Mouse (Mus musculus) heart, adult 8-10 months (tissue): ENCODE data around the gene Hist1h2bl. TPM values are rescaled to one million over a fixed set of nuclear protein-coding genes. Genes with fewer than 3 reads are reported as not detected.
"Not testable (repeated sequence)": the region's sequence is repeated elsewhere in the genome, so short reads cannot be mapped to it uniquely, and the experiment has no call there.

Experiments used
- DNase-seq: peaks from one replicate; pipeline ENCODE4 v3.0.0; 2022; ENCODE audit warnings: low spot score
- total RNA-seq, 4 experiments: library from RNA; stranded (reverse); gene quantifications; 2 replicates each; pipeline ENCODE4 v1.2.4; 2022

Hist1h2bl gene
- total RNA-seq, 4 experiments from 2014 or later, result 5.4 to 11.8 (median 8.0) TPM

DNA sequence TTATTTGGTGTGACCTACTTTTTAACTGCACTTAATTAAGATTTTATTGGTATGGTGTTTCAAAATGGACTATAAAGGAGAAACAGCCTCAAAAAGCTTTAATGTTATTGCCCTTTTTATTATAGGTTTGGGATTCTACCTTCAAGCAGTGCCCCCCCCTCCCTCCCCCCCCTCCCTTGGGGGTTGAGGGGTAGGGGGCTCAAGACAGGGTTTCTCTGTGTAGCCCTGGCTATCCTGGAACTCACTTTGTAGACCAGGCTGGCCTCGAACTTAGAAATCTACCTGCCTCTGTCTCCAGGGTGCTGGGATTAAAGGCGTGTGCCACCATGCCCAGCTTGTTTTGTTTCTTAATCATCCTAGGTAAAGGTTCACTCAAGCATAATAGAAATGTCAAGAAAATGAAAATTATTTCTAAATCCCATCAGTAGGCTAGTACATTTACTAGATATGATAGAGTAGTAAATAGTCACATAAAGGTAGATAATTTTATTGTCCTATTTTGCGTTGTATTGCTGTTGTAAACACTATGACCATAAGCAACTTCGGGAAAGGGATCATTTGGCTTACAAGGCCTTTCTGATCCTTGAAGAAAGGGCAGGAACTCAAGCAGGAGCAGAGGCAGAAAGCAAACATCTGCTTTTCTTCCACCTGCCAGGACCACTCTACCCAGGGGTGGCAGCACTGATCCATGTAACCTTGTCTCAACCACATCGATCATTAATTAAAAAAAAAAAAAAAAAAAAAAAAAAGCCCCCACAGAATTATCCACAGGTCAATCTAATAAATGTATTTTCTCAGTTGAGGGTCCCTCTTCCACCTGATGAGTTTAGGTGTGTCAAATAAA lies 7.3 kb upstream of the Hist1h2bl start:
- DNase-seq, result no peak

DNA sequence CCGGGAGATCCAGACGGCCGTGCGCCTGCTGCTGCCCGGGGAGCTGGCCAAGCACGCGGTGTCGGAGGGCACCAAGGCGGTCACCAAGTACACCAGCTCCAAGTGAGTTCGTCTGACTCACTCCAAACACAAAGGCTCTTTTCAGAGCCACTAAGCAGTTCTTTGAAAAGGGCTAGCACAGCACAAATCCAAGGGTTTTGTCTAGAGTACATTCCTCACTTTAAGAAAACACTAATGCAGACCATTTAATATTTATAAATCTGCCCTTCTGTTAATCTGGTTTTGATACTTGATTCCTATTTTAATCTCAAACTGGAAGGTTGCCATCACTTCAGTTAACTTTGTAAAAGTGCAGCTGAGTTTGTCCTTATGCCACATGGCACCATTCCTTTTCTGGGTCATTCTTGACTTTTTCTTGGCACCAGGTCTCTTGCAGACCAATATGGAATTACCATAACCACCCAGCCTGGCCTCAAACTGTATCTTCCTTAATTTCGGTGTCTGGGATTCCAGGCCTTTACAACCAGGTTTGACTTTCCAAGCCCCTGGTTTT lies 6.5 kb upstream of the Hist1h2bl start:
- no peak for DNase-seq

DNA sequence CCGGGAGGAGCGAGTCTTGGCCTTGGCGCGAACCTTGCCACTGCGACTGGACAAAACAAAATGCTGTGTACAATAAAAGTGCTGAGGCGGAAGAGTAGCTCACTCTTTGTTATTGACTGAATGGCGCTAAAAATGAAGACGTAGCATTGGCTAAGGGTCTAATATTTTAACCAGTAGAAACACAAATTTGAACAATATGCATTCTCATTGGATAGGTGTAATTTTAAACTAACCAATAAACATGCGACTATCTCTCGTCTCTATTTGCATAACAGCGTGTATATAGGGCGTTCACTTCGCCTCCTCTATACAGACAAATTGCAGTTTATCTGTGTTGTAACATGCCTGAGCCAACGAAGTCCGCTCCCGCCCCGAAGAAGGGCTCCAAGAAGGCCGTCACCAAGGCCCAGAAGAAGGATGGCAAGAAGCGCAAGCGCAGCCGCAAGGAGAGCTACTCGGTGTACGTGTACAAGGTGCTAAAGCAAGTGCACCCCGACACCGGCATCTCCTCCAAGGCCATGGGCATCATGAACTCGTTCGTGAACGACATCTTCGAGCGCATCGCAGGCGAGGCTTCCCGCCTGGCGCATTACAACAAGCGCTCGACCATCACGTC lies 5.9 kb upstream of the Hist1h2bl start, which contains the start of gene Hist1h2bm:
Gene Hist1h2bm (plus strand): TSS at position 288 of the 616 bp plus-strand sequence.
- DNase-seq, result peak; percentile 91

DNA sequence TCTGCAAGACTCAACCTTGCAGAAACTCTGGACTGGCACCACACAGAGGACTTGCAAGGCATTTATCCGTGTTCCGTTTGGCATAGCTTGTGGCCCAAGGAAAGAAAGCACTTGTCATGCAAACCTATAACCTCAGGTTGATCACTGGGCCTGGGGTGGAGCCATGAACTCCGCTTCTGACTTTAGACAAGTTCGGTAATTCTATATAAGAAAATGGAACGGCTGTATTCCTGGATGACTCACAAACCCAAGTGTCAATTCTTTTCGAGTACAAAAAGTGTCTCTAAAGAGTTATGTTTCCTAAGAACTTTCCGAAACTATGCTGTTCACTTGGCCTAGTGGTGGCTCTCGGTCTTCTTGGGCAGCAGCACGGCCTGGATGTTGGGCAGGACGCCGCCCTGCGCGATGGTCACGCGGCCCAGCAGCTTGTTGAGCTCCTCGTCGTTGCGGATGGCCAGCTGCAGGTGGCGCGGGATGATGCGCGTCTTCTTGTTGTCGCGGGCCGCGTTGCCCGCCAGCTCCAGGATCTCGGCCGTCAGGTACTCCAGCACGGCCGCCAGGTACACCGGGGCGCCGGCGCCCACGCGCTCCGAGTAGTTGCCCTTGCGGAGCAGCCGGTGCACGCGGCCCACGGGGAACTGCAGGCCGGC lies 5.3 kb upstream of the Hist1h2bl start:
- DNase-seq, result not testable (repeated sequence)

DNA sequence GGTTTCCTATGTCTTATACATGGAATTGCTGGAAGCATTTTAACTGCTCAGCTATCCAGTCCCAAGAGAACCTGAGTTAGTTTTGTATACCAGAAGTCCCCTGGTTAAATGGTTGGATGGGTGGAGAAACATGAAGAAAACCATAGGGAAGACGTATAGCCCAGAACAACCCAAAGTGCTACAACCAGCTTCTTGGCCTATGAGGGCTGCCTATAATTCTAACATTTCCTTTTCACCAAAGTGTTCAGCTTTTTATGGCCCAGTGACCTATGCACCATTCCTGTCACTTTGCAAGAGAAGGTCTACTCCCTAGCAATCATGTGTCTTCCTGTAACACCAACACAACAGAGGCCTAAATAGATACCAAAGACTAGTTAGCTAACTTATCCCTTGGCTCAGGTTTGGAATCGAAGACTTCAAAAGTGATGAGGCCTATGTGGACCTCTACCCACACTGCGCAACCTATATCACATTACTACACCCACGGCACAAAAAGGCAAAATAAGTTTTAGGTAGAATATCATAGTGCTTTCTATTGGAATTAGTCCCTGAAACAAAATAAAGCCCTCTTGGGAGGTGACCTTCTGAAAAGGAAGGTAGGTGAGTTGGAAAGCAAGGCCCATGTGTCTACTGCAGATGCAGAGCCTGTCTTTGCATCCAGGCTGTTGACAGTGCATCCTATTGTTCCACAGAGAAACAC lies 2.6 kb upstream of the Hist1h2bl start:
- no peak for DNase-seq

DNA sequence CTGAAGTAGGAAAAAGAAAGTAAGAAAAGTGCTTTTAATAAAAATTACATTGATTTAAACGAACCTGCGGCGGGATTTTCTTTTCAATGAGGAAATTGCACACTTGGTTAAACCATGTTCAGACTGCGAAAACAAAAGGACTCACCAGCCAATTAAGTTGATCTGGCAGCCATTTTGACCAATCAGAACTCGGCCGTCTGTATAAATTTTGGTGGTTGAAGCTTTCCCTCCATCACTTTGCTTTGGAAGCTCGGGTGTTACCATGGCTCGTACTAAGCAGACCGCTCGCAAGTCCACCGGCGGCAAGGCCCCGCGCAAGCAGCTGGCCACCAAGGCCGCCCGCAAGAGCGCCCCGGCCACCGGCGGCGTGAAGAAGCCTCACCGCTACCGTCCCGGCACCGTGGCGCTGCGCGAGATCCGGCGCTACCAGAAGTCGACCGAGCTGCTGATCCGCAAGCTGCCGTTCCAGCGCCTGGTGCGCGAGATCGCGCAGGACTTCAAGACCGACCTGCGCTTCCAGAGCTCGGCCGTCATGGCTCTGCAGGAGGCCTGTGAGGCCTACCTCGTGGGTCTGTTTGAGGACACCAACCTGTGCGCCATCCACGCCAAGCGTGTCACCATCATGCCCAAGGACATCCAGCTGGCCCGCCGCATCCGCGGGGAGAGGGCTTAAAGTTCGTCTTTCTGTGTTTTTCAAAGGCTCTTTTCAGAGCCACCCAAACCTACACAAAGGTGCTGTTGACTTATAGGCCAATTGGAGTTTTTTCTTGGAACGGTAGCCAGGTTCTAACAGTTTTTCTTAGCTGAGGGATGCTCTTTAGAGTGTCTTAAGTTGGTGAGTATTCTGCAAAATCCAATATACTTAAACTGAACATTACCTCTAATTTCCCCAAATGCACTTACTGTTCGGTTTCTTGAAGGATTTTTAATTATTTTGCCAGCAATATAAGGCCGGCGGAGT lies 1.7 kb upstream of the Hist1h2bl start, which contains the start of gene Hist1h3h:
Gene Hist1h3h (plus strand): TSS at position 263 of the 961 bp plus-strand sequence.
- DNase-seq, result peak; percentile 85

DNA sequence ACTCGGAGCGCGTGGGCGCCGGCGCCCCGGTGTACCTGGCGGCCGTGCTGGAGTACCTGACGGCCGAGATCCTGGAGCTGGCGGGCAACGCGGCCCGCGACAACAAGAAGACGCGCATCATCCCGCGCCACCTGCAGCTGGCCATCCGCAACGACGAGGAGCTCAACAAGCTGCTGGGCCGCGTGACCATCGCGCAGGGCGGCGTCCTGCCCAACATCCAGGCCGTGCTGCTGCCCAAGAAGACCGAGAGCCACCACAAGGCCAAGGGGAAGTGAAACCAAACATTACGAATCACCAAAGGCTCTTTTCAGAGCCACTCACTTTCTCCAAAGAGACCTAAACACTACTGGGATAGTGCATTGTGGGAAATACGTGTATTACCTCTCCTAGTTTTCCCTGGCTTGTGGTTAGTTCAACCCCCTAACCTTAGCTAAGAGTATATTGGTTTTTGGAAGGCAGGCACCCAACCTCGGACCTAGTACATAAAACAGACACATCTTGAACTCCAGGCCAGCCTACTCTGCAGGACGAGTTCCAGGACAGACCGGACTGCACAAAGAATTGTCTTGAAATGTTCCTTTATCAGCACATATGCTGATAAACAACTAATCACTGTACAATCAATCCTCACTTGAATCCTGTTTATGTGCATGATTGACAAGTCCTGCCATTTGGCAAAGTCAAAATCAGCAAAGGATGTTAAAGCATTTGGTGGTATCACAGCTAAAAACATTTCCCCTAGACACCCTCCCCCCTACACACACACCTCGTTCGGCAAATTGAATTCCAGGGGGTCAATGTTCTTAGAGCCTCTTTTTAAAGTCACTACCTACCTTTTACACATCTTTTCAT lies 823 bp upstream of the Hist1h2bl start:
- DNase-seq, result peak; percentile 15

DNA sequence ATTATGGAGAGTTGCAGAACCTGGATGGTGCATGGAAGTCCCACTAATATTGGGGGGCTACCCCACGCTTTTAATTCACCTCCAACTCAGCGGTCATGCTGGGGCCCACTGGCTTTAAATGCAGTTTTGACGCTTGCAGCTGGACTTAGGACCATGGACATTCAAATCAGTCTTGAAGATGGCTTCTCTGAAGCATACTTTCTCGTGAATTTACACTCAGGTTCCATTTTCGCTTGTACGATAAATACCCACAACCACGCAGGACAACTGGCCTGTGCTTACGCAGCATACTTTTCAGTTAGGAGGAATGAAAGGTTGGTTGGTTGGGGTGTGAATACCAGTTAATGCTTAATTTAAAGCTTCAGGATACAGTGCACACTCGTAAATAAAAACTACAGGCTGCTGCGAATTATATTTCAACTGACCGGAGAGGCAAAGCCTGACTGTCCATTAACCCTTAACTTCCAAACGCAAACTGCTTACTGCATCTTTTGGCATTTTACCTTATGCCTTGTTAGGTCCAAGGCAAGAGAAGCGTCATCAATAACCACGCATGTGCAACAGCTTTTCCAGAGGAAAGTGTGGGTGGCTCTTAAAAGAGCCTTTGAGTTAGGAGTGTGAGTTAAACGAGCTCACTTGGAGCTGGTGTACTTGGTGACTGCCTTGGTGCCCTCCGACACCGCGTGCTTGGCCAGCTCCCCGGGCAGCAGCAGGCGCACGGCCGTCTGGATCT lies 646 bp downstream of the Hist1h2bl start:
- no peak for DNase-seq

DNA sequence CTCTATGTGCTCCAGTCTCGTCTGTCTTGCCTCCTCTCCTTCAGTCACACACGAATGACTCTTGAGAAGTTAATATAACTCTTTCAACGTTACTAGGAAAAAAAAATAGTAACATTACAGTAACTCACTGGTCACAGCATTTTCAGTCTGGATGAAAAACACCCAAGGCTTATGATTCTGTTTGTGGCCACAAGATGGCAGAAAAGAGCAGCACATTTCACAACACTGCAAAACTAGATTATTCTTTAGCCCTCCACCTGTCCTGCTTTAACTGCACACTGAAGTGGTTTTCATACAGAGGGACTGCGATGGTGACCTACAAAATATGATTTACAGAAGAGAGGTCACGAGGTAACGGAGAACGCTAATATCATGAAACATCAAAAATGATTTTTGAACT lies 1.2 kb downstream of the Hist1h2bl start:
- peak; percentile 65 for DNase-seq

DNA sequence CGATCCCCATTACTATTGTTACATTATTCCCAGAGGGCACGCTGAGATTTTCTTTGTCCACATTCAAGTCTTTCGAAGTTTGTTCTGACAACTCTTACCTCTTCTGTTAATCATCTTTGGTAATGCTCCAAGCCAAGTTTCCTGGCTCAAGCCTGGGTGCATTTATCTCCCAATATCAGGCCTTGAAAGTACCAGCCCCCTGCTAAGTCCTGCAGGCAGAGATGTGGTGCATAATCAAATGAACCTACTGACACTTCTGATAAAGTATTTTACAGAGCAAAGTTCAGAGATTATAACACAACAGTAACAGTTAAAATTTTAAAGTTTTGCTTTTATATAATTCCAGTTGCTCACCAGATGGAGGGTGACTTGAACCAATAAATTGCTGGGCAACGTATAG lies 4.2 kb downstream of the Hist1h2bl start:
- DNase-seq, result no peak

DNA sequence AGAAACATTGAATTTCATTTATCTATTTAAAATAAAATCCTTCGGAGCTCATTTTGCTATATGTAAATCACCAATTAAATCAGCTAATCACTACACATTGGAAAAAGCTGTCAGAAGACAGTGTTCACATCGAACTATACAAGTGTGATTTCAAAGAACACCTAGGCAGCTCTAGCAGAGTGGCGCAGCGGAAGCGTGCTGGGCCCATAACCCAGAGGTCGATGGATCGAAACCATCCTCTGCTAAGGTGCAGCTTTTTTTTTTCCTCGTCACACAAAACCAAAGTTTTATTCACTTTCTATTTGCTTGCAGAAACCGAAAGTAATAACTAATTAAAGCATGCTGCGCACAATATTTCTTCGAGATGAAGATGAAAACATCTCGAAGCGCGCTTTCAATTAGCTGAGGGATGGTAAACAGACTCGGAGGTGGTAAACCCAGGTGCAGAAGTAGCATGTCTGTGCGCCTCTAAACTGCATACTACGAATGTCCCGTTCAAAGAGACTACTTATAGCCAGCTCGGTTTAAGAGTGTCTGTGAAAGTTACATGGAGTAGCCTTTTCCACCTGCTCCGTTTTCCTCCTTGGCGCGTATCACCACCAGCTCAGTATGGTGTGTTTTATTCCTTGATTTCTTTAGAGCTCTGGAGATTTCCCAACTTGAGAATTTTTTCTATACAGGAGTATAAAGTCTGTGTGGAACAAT lies 5.0 kb downstream of the Hist1h2bl start:
- peak; percentile 86 for DNase-seq

DNA sequence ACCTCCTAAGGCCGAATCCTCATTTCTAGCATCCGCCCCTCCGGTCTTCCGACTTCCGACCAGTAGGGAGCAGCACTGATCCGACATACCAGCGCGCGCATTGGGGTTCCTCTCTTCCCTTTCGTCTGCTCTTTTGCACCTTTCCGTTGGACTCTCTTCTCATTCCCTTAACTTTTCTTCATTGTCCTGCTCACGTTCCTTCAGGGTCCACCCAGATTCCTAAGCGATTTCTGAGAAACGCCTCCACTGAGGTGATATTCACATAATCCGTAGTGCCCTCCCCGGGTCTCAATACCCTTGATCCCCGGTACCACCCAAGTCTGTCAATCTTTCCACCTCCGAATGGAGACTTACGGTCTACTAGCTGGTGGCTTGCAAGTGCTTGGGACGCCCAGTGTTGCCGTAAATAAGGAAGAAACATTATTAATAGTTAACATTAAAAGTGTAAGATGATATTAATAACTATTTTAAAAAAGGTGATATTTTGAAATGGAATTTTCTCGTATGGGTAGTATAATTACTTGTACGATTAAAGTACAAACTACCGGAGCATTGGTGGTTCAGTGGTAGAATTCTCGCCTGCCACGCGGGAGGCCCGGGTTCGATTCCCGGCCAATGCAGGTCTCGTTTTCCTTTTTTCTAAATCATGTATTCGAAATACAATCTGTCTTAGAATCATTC lies 5.8 kb downstream of the Hist1h2bl start:
- DNase-seq, result peak; percentile 91

DNA sequence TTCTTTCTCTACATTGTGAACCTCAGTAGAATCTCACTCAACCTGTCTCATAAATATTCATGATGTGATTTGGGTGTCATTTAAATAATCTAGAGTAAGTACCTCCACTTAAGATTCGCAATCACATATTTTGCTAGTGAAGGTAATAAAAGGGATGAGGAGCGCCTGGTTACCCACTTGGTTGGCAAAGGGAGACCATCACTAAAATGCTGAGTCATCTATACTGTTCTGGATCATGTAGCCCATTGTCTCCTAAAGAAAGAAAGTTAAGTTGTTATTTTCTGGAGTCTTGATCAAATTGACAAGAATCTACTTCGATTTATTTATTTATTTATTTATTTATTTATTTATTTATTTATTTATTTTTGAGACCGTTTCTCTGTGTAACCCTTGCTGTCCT lies 9.3 kb downstream of the Hist1h2bl start:
- DNase-seq, result no peak

DNA sequence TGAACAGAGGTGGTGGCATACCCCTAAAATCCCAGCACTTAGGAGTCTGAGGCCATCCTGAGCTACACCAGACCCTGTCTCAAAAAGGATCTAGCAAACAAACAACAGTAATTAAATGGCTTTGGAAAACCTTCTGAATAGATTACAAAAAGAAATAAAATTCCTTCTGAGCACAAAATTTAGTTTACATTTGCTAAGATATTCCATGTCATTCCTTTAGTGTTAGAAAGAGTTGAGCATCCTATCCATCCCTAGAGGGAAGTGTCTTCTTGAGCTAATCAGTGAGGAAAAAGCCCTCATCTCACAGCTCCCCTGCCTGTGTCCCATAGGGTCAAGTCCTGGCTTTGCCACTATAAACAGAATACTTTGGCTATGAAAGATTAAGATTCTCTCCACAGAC lies 18.1 kb downstream of the Hist1h2bl start, which contains the start of gene Olfr1359:
Gene Olfr1359 (plus strand): TSS at position 301 of the 400 bp plus-strand sequence.
- DNase-seq, result no peak

DNA sequence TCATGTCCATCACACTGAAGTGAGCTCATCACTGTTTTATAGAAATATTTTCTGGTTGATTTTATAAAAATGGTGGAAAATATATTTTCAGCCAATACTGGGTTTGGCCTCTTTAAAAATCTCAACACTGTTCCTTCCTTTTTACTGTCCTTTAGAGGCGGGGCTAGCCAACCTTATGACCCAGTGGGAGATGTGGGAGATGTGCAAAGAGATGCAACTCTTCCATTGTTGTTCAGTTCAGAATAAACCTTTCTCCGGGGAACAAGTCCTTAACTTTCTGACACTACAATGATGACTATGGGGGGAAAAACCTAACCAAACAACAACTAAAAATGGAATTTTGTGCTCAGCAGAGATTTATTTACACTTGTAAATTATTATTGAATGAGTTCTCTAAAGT lies 38.6 kb downstream of the Hist1h2bl start, which contains the start of gene Olfr1360:
Gene Olfr1360 (minus strand): TSS at position 101 of the 400 bp plus-strand sequence.
- DNase-seq, result no peak
